20 mouse cellular contexts compared by ENCODE assay signal in genomic region chr11:11694072-11694471, GRCm38 (mm10). TPM values are rescaled to one million over a fixed set of nuclear protein-coding genes. Genes with fewer than 3 reads are reported as not detected.
DNase-seq lines count a peak whose midpoint lies in the region; ATAC-seq and TF ChIP-seq lines count a peak whose summit lies in the region.
"Had no signal": no experiment of that assay in that cellular context is flagged by ENCODE, and none has a peak within 500 bp of the region (broad histone marks: within the 10 kb centered on the region; RNA-seq: fewer than 3 reads in every experiment).

No protein-coding gene starts in this region.

- peaks cover 13% of the 10 kb centered on the region; the same call in 1 of the 2 replicates for H3K36me3 ChIP-seq in liver, embryonic 15.5 days (replicated peaks)
- peaks cover 1 to 20% of the 10 kb centered on the region in 2 experiments for H3K36me3 ChIP-seq in CH12.LX (replicated peaks in 1 of 2; ENCODE audit: control insufficient read depth in 1 of 2, insufficient read depth in 1 of 2, low read length in 1 of 2)
- no peaks in the 10 kb centered on the region for H3K36me3 ChIP-seq in forebrain, embryonic 11.5 days (ENCODE audit: control insufficient read depth, insufficient read depth, low read length)
- H3K36me3 ChIP-seq in midbrain, embryonic 11.5 days (ENCODE audit: control insufficient read depth, insufficient read depth, low read length), result no peaks in the 10 kb centered on the region
- H3K36me3 ChIP-seq: heart, embryonic 10.5 days; stomach, embryonic 15.5 days had no signal

- DNase-seq in liver (no peak), 416B (ENCODE audit: low read depth) (peak; percentile 72), CH12.LX (ENCODE audit: extremely low read depth) (peak; percentile 96)
- peak; percentile 69 for DNase-seq in induced T-regulatory cell, adult 2 months (ENCODE audit: low read depth)
- DNase-seq in forebrain, embryonic 11.5 days (ENCODE audit: low spot score), result no peak
- no peak for DNase-seq in cerebellum, adult 11-12 months
- DNase-seq in midbrain, embryonic 11.5 days (ENCODE audit: low spot score, missing footprints), result no peak
- DNase-seq: cerebellum, adult 9-10 months; gastrocnemius, postnatal 25 days; kidney, adult 18-20 months; lung, embryonic 14.5 days; lung, postnatal 36 days; right cerebral cortex, postnatal 4 days; thymus, postnatal 14 days had no signal

- TF ChIP-seq POLR2A in CH12.LX (IDR thresholded peaks at IDR 0.05; ENCODE audit: low read depth, low read length), result peak; percentile 73

- no peaks in the 10 kb centered on the region for H3K27me3 ChIP-seq in liver, embryonic 15.5 days
- no peaks in the 10 kb centered on the region for H3K27me3 ChIP-seq in CH12.LX (replicated peaks)
- no peaks in the 10 kb centered on the region for H3K27me3 ChIP-seq in forebrain, embryonic 11.5 days (ENCODE audit: control insufficient read depth, insufficient read depth, low read length)
- H3K27me3 ChIP-seq in midbrain, embryonic 11.5 days (ENCODE audit: control insufficient read depth, insufficient read depth, low read length), result no peaks in the 10 kb centered on the region
- H3K27me3 ChIP-seq: stomach, embryonic 15.5 days had no signal

- peaks cover 83% of the 10 kb centered on the region for H3K4me1 ChIP-seq in liver, embryonic 15.5 days (replicated peaks)
- H3K4me1 ChIP-seq in CH12.LX (ENCODE audit: control insufficient read depth in 1 of 2, insufficient read depth in 2 of 2), result peaks cover 35 to 85% of the 10 kb centered on the region in 2 experiments
- H3K4me1 ChIP-seq in forebrain, embryonic 11.5 days (replicated peaks; ENCODE audit: control insufficient read depth, insufficient read depth, low read length), result no peaks in the 10 kb centered on the region
- no peaks in the 10 kb centered on the region for H3K4me1 ChIP-seq in midbrain, embryonic 11.5 days (ENCODE audit: control insufficient read depth, insufficient read depth, low read length)
- H3K4me1 ChIP-seq: forebrain, embryonic 13.5 days; heart, embryonic 10.5 days; stomach, embryonic 15.5 days had no signal

- H3K4me3 ChIP-seq in liver, embryonic 15.5 days (replicated peaks), result no peak overlapping the region
- peak overlapping the region in 1 of 3 experiments; percentile 10 for H3K4me3 ChIP-seq in CH12.LX (replicated peaks in 1 of 3; ENCODE audit: low read depth in 2 of 3, low read length in 2 of 3, poor library complexity in 1 of 3)
- H3K4me3 ChIP-seq in forebrain, embryonic 11.5 days (ENCODE audit: low read depth, low read length), result no peak overlapping the region
- no peak overlapping the region for H3K4me3 ChIP-seq in midbrain, embryonic 11.5 days (ENCODE audit: low read depth, low read length)
- H3K4me3 ChIP-seq: forebrain, embryonic 13.5 days; heart, embryonic 10.5 days; stomach, embryonic 15.5 days had no signal

- 0 out of 2 replicates have a peak overlapping the region, but pooled peaks have one; percentile 3 for H3K4me2 ChIP-seq in liver, embryonic 15.5 days
- peak overlapping the region; percentile 76 for H3K4me2 ChIP-seq in CH12.LX (ENCODE audit: insufficient read depth, low read depth, poor library complexity, severe bottlenecking)
- no peak overlapping the region for H3K4me2 ChIP-seq in forebrain, embryonic 11.5 days (ENCODE audit: low read depth, low read length, severe bottlenecking)
- H3K4me2 ChIP-seq in midbrain, embryonic 11.5 days, result no peak overlapping the region
- H3K4me2 ChIP-seq: forebrain, embryonic 13.5 days; lung, embryonic 14.5 days; stomach, embryonic 15.5 days had no signal

- H3K79me2 ChIP-seq in CH12.LX (replicated peaks; ENCODE audit: control insufficient read depth, extremely low read depth, insufficient read depth, poor library complexity, severe bottlenecking), result peaks cover 69% of the 10 kb centered on the region

- H3K9me3 ChIP-seq in liver, embryonic 15.5 days (replicated peaks), result no peaks in the 10 kb centered on the region
- H3K9me3 ChIP-seq in CH12.LX (replicated peaks; ENCODE audit: low read length), result no peaks in the 10 kb centered on the region
- H3K9me3 ChIP-seq in forebrain, embryonic 11.5 days (ENCODE audit: control insufficient read depth, low read length), result no peaks in the 10 kb centered on the region
- no peaks in the 10 kb centered on the region for H3K9me3 ChIP-seq in midbrain, embryonic 11.5 days (ENCODE audit: control insufficient read depth, low read length)
- H3K9me3 ChIP-seq: forebrain, embryonic 13.5 days; heart, embryonic 10.5 days; stomach, embryonic 15.5 days had no signal

- no peak overlapping the region for H3K9ac ChIP-seq in liver, embryonic 15.5 days
- H3K9ac ChIP-seq in CH12.LX (ENCODE audit: insufficient read depth, low read depth), result peak overlapping the region; percentile 57; the same call in 1 of the 2 replicates
- no peak overlapping the region for H3K9ac ChIP-seq in forebrain, embryonic 11.5 days (ENCODE audit: low read length)
- H3K9ac ChIP-seq in midbrain, embryonic 11.5 days (ENCODE audit: low read length), result no peak overlapping the region
- H3K9ac ChIP-seq: forebrain, embryonic 13.5 days; lung, embryonic 14.5 days; stomach, embryonic 15.5 days had no signal

- no peak; the same call in 1 of the 2 replicates for TF ChIP-seq RAD21 in CH12.LX (IDR thresholded peaks at IDR 0.05; ENCODE audit: low read depth, low read length)

- TF ChIP-seq EP300 in CH12.LX (IDR thresholded peaks at IDR 0.05; ENCODE audit: low read length), result peak; percentile 87

- no peak for ATAC-seq in liver, embryonic 15.5 days (ENCODE audit: insufficient read depth)
- ATAC-seq in forebrain, embryonic 11.5 days (replicated peaks; ENCODE audit: low FRiP score), result no peak
- no peak for ATAC-seq in midbrain, embryonic 11.5 days (ENCODE audit: low FRiP score)
- ATAC-seq: forebrain, embryonic 13.5 days; midbrain, embryonic 16.5 days had no signal

- in situ Hi-C loops in CH12.LX (cut with MboI; ENCODE audit: low pct_ligation_motif_present, low pct_unique_long_range_greater_than_20kb, low sequenced_read_pairs), result loop anchor here (25.0 kb wide), 1 partner anchor 268 kb away; no protein-coding TSS in a partner anchor

- 0 out of 2 replicates have a peak overlapping the region, but pooled peaks have one; percentile 24 for H3K27ac ChIP-seq in liver, embryonic 15.5 days (replicated peaks)
- H3K27ac ChIP-seq in CH12.LX (ENCODE audit: insufficient read depth, low read depth), result peak overlapping the region; percentile 99
- no peak overlapping the region for H3K27ac ChIP-seq in forebrain, embryonic 11.5 days (ENCODE audit: low read depth, low read length)
- H3K27ac ChIP-seq in midbrain, embryonic 11.5 days (ENCODE audit: low read depth, low read length), result no peak overlapping the region
- H3K27ac ChIP-seq: forebrain, embryonic 13.5 days; heart, embryonic 10.5 days; kidney, postnatal 0 days; stomach, embryonic 15.5 days had no signal

- 32% methylated on average over 2 of the region's 2 CpGs for WGBS in liver, embryonic 15.5 days (ENCODE audit: insufficient replicate concordance)
- WGBS in forebrain, embryonic 11.5 days, result 82% methylated on average over 2 of the region's 2 CpGs
- WGBS in midbrain, embryonic 11.5 days, result 84% methylated on average over 2 of the region's 2 CpGs

- dilution Hi-C loops in CH12.LX (cut with MboI; ENCODE audit: extremely low pct_ligation_motif_present, extremely low pct_unique_long_range_greater_than_20kb, low sequenced_read_pairs), result no loop called here

- TF ChIP-seq CTCF in CH12.LX (conservative IDR thresholded peaks at IDR 0.05 in 1 of 2, IDR thresholded peaks at IDR 0.05 in 1 of 2; ENCODE audit: low read depth in 2 of 2, low read length in 2 of 2), result no peak

TF ChIP-seq in CH12.LX, 34 proteins besides CTCF, POLR2A, EP300 and RAD21 (continues in another document):
- TF ChIP-seq MYC (IDR thresholded peaks at IDR 0.05; ENCODE audit: low read depth, low read length) (no peak), POLR2AphosphoS2 (IDR thresholded peaks at IDR 0.05; ENCODE audit: low read depth, low read length) (no peak; the same call in 1 of the 2 replicates), MXI1 (IDR thresholded peaks at IDR 0.05; ENCODE audit: low read depth, low read length) (no peak), GABPA (IDR thresholded peaks at IDR 0.05; ENCODE audit: insufficient replicate concordance, low read depth, low read length) (no peak), PAX5 (IDR thresholded peaks at IDR 0.05; ENCODE audit: low read length) (no peak), TBP (conservative IDR thresholded peaks at IDR 0.05; ENCODE audit: low read depth, low read length) (peak; percentile 92; the same call in 1 of the 2 replicates), JUN (IDR thresholded peaks at IDR 0.05; ENCODE audit: insufficient read depth, low read depth, low read length) (peak; percentile 67; the same call in 1 of the 2 replicates), SMC3 (IDR thresholded peaks at IDR 0.05; ENCODE audit: low read depth, low read length) (peak; percentile 15; the same call in 1 of the 2 replicates), USF2 (conservative IDR thresholded peaks at IDR 0.05; ENCODE audit: low read depth, low read length) (no peak), CHD1 (IDR thresholded peaks at IDR 0.05; ENCODE audit: low read depth, low read length) (no peak), KAT2A (IDR thresholded peaks at IDR 0.05; ENCODE audit: insufficient replicate concordance, low read length) (no peak), ZNF384 (IDR thresholded peaks at IDR 0.05; ENCODE audit: low read depth, low read length) (no peak), IRF4 (IDR thresholded peaks at IDR 0.05; ENCODE audit: low read depth, low read length) (peak; percentile 75; the same call in 1 of the 2 replicates), NRF1 (IDR thresholded peaks at IDR 0.05; ENCODE audit: low read depth, low read length) (no peak), ZKSCAN1 (IDR thresholded peaks at IDR 0.05; ENCODE audit: borderline replicate concordance, low read depth, low read length) (no peak), USF1 (IDR thresholded peaks at IDR 0.05; ENCODE audit: low read depth, low read length) (no peak), SIN3A (IDR thresholded peaks at IDR 0.05; ENCODE audit: low read length) (0 out of 2 replicates have a peak, but pooled peaks have one; percentile 11), E2F4 (IDR thresholded peaks at IDR 0.05; ENCODE audit: insufficient replicate concordance, low read depth, low read length) (no peak), CHD2 (IDR thresholded peaks at IDR 0.05; ENCODE audit: low read length) (peak; percentile 91), MAX (IDR thresholded peaks at IDR 0.05; ENCODE audit: low read length) (0 out of 2 replicates have a peak, but pooled peaks have one; percentile 4), ZMIZ1 (IDR thresholded peaks at IDR 0.05; ENCODE audit: low read depth, low read length) (peak; percentile 80; the same call in 1 of the 2 replicates)

RNA-seq across cellular contexts. Expression of gene Ikzf1, which starts 9.3 kb away (rescaled TPM):
- 33.7 and 35.9 TPM in 2 replicates for polyA plus RNA-seq in liver, embryonic 15.5 days (2015; fragmentation: Nextera tagmentation; extraction: Ambion mirVana)
- 44.0 and 51.2 TPM in 2 replicates for total RNA-seq in CH12.LX (2012; rRNA removed)
- total RNA-seq in CH12.LX (2014; rRNA removed), result 27.8 and 33.1 TPM in 2 replicates
- 56.8 and 68.7 TPM in 2 replicates for polyA plus RNA-seq in CH12.LX (2012; ENCODE audit: insufficient read length, low read depth)
- polyA plus RNA-seq in forebrain, embryonic 11.5 days (2014; fragmentation: Nextera tagmentation; extraction: Ambion mirVana), result 3.4 and 4.2 TPM in 2 replicates
- 2.3 and 2.7 TPM in 2 replicates for polyA plus RNA-seq in midbrain, embryonic 11.5 days (2014; fragmentation: Nextera tagmentation; extraction: Ambion mirVana)

Comparison
In these comparisons a context has a peak if more than half of its experiments do, and no peak if none do; other contexts are left out.
1. H3K27ac ChIP-seq: peak in liver, embryonic 15.5 days (single experiment) and CH12.LX (single experiment); none in forebrain, embryonic 11.5 days (single experiment) and midbrain, embryonic 11.5 days (single experiment).
2. H3K4me2 ChIP-seq: peak in liver, embryonic 15.5 days (single experiment) and CH12.LX (single experiment); none in forebrain, embryonic 11.5 days (single experiment) and midbrain, embryonic 11.5 days (single experiment).
3. DNase-seq: peak in 416B (single experiment), CH12.LX (single experiment) and induced T-regulatory cell, adult 2 months (single experiment); none in liver (single experiment), forebrain, embryonic 11.5 days (single experiment), cerebellum, adult 11-12 months (single experiment) and midbrain, embryonic 11.5 days (single experiment).